Mouse (Mus musculus): ENCODE results near the gene Zbtb4.

Zbtb4 gene

DNA sequence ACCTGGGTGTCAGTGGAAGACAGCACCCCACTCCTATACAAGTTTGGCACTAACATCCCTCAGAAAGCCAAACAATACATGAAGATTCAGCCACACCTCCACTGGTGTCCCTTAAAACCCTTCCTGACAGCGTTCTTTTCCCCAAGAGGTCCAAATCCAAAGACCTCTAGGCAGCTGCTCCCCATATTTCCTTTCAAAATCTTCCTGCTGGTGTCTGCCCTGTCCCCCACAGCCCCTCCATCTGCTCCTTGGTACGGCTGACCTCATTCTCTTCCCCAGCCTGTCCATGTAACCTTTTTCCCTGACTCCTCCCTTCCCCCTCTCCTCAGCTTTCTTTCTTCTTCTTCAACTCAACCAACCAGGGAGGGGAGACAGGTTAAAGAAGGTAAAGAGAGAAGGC is 57.7 kb downstream of the Zbtb4 start:
- H3K27me3 ChIP-seq (ENCODE audit: control insufficient read depth, insufficient read depth, low read length, poor library complexity, severe bottlenecking), result no peaks in the 10 kb centered on the region
- no peak for DNase-seq (ENCODE audit: low read depth, low spot score)
- no peaks in the 10 kb centered on the region for H3K36me3 ChIP-seq (ENCODE audit: control insufficient read depth, insufficient read depth, low read length, poor library complexity, severe bottlenecking)

DNA sequence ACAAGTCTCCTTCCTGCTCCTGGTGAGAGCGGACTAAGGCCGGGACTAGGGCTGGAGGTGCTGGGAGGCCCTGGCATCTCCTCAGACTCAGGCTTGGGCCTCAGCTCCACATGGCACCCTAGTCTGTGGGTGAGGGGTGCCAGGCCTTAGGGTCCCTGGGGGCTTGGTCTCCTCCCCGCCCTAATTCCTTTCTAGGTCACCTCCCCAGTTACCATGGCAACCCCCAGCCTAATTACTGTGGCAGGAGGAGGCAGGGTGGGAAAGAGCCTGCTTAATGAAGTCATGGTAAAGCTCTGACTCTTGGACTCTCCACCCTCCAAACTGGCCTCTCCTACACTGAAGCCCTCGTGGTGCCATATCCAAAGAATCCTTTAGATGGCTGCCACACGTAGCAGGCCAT is 63.1 kb downstream of the Zbtb4 start:
- Histone ChIP-seq H3K27me3 (ENCODE audit: control insufficient read depth, insufficient read depth, low read length, poor library complexity, severe bottlenecking) (no peaks in the 10 kb centered on the region), H3K36me3 (ENCODE audit: control insufficient read depth, insufficient read depth, low read length, poor library complexity, severe bottlenecking) (no peaks in the 10 kb centered on the region)
- no peak for DNase-seq (ENCODE audit: low read depth, low spot score)

DNA sequence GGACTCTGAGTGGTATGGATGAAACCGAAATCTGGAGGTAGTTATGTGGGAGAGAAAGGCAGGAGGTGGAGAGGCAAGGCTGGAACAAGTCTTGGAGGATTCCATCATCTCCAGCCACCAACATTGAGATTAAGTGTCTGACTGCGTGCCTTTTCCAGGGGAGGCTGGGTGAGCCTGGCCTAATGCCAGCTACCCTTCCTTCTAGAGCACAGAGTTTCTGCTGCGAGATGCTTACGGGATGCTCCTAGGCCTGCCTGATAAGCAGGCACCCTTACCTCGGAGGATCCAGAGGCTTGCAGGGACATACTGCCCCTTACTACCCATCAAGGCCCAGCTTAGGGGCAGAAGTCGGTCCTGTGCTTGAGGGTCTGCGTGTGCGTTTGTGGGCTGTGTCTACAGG is 67.8 kb downstream of the Zbtb4 start:
- no peaks in the 10 kb centered on the region for H3K27me3 ChIP-seq (ENCODE audit: control insufficient read depth, insufficient read depth, low read length, poor library complexity, severe bottlenecking)
- no peaks in the 10 kb centered on the region for H3K36me3 ChIP-seq (ENCODE audit: control insufficient read depth, insufficient read depth, low read length, poor library complexity, severe bottlenecking)
- no peak for DNase-seq (ENCODE audit: low read depth, low spot score)

Data from splenic B cell, adult 2 months (primary cell).